Mouse (Mus musculus) kidney, postnatal 36 days (tissue): Measurements from ENCODE around the gene Nalcn.
"Not testable (repeated sequence)": the region's sequence is repeated elsewhere in the genome, so short reads cannot be mapped to it uniquely, and the experiment has no call there.

Experiments
- DNase-seq, 2 experiments: peaks; one replicate each; pipeline ENCODE4 v3.0.0; 2021 to 2022; ENCODE audit warnings: mixed read lengths in 2 of 2

Gene Nalcn

DNA sequence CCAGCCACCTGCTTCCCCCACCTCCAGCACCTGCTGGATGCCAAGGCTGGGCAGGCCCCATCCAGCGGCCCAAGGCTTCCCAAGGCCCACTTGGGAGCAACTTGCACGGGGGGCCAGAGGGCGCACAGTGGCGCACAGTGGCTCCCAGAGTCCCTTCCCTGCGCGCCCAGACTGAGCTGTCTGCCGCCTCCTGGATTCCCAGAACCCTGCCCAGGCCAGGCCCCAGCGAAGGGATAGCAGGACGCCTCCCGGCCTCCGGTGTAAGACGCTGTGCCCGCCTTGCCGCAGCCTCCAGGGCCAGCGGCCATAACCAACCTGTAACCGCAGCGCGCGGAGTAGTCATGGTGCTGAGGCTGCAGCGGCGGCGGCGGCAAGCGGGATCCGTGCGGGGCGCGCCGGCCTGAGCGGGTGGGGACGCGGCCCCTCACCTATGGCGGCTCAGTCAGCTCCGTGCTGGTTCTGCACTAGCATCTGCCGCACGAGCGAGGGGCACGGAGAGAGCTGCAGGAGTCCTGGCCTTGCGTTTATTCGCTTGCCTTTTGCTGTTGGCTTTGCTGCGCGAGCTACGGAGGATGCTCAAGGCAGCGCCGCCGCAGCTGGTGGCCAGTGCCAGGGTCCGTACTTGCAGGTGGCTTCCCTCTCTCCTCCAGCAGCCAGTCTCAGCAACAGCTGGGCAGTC is at the start of gene Nalcn:
Gene Nalcn (minus strand): TSS at position 644 of the 679 bp plus-strand sequence.
- no peak for DNase-seq

DNA sequence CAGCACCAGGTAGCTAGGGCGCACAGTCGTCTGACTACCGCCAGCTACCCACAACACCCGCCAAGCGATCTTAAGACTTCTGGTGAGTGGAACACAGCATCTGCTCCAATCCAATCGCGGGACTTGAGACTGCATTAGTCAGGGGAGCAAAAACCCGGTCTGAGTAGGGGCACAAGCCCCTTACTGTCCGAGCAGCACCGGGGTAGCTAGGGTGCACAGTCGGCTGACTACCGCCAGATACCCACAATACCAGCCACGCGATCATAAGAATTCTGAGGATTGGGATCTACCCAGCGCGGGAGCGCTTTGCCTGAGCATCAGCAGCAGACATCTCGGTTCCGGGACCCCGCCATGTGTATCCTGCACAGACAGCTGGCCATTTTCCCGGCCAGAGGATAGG is 44.1 kb upstream of the Nalcn start:
- not testable (repeated sequence) for DNase-seq

DNA sequence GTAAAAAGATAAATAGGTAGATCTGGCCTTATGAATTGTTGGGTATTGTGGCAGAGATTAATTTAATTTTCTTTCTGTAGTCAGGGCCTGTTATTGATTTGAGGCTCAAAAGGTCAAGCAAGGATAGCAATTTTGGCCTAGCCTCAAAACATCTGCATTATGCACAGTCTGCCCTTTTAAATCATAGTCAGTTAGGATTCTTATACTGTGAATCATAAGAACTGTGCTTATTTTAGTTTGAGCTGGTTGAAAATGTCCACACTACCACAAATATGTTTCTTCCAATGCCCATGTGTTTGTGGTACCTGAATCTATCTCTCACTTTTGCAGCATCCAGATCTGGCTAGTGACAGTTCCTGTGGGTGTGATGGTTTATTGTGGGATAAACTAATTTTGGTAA is 37.5 kb upstream of the Nalcn start:
- DNase-seq, result no peak

DNA sequence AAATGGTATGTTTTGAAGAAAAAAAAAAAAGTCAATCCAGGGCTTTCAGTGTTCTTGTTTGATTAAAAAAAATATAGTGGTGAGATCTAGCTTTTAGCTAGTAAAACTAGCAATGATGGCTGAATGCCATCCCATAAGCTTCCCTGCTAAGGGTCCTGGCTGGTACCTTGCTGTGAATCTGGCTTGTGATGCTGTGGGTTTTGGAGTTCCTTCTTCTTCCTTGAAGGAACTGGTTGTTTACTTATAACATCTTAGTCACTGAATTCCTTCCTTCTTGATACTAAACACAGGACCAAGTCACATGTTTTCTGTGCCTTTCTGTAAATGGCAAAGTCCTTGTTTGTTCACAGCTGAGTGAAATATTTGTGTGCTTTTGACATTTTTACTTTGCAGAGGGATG is 36.3 kb upstream of the Nalcn start:
- DNase-seq, result no peak

DNA sequence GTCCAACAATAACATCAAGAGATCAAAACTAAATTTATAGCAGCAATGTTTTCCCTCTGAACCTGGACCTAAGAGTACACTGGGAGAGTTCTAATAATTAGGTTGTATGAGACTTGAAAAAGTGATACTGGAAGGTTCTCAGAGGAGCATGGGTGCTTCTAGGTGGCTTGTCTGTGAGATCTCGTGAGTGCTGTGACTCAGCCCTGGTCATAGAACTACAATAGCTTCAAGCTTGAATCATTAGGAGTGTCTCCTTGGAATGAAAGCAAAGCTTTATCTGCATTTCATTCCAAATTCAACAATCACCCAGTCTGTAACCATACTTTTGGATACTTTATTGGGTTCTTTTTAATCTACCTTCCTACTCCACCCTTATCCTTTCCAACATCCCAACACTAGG is 35.4 kb upstream of the Nalcn start:
- no peak for DNase-seq

DNA sequence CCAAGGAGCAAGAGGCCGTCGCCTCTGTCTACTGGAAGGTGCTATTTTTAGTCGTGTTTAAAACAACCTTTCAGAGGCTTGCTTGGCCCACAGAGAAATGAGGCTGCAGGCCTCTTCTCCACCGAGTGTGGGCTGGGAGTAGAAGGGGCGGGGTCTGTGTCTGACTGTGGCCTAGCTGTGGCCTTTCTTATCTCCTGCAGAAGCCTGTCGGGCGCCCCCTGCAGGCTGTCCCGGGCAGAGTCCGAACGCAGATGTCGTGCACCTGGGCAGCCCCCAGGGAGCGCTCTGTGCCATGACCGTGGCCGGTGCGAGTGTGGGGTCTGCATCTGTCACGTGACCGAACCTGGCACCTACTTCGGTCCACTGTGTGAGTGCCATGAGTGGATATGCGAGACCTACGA is 34.1 kb upstream of the Nalcn start:
- peak; percentile 1 to 27 for DNase-seq

DNA sequence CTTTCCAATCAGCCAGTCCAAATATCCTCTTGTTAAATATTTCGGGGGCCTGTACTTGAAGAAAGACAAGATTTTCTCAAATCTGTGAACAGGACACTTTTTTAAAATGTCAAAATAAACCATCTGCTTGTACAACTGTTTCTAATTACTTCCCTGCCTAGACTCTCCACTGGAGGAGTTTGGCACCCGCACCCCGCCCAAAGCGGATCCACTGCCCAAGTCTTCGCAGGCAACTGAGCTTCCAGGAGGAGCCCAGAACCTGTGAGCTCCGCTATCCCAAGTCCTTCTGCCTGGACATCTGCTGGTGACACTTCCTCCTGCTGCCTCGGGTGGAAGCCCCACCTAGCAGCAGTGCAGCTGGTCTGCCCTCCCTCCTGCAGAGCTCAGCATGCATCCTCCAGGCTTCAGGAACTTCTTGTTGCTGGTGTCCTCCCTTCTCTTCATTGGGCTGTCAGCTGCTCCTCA is 33.0 kb upstream of the Nalcn start, which contains the start of gene Itgbl1:
Gene Itgbl1 (plus strand): TSS at position 51 of the 465 bp plus-strand sequence.
- DNase-seq, result no peak

DNA sequence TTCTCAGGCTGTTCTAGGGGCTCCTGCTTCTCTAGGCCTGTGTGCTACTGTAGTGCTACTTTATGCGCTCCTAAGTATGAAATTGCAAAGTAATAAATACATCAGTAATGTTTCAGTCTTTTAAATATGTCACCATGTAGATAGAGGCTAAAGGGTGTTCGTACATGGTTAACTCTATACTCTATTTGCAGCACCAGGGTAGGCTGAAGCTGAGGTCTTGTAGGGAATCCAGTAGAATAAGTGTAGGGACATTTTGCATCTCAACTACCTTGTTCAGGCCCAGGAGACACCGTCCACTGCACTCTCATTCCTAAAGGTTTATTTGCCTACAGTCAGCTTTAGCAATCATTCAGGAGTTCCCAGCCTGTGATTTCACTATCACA is 227 bp upstream of the Nalcn start:
- no peak for DNase-seq

DNA sequence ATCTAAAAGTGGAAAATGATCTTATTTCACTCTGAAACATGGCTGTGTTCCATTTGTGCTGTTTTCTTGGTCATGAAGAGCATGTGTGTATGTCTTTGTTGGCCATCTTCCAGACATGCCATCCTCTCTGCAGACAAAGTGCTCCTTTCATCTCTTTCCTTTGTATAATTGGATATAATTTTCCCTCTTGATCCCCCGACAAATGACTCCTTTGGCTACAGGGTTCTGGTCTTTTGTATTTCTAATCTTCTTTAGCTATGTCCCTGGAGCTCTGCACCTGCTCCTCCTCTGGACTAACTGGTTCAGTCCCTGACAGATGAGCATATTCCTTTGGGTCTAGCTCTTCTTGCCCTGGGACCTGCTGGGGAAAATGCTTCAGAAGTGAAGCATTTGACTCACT is 4.0 kb downstream of the Nalcn start:
- DNase-seq, result no peak

DNA sequence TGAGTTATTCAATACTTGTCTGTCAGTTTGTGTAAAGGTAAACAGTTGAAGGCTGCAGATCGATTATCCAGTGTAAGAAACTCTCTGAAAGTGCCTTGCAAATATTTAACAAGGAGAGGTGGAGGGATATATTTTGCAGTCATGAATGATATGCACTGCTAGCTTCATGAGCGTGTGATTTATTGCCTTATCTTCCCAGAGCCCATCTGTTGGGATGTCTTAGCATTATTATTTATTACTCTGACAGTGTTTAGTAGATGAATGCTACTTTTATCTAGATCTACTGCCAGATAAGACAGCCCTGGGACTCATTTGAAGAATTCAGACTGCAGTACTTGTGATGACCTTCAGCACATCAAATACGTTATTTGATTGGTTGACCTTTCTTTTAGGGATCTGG is 31.7 kb downstream of the Nalcn start:
- no peak for DNase-seq

DNA sequence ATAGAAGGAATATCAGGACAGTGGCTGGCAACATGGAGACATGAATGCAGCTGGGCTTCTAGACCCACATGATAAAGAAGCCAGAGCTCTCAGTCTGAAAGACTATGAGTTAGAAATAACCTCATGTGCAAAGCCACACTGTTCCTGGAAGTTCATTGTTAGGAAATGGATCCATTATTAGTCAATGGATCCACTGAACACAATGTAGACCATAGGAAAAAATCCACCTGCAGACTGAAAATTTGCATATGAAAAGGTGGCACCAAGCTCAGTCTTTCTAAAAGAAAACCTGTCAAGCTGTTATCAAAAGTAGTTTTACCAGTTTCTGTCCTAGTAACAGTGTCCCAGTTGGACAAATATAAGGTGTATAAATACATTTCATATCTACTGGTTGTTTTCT is 39.5 kb downstream of the Nalcn start:
- no peak for DNase-seq

DNA sequence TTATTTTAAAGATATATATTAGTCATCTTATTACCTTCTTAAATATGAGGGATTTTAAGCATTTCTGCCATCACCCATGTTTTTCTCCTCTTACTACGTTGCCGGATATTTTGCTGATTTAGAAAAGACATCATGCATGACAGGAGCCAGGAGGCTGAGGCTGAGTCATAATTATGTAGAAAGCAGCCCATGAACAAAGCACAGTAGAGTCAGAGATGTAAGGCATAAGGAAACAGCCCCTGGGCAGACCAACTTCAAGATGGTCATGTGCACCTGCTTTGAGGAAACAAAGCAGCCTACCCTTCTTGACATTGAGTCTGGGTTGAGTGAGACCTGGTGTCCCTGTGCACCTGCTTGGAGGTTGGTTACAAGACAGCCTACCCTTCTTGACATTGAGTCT is 44.5 kb downstream of the Nalcn start:
- no peak for DNase-seq

DNA sequence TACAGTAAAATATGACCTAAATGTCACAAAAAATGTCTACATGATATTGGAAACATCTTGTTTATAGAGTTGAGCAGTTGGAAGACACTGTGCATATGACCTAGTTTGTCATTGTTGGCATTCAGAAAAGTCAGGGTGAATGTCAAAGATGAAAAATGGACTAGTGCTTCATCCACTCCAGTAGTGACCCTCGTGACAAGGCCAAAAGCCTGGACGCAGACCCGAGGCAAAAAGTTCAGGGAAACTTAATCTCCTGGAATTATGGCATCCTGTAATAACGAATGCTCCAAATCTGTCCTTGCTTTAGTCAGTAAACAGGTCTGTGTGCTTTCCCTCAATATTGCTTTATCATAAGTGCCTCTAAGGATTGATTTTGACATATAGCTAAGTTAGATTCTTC is 51.6 kb downstream of the Nalcn start:
- no peak for DNase-seq

DNA sequence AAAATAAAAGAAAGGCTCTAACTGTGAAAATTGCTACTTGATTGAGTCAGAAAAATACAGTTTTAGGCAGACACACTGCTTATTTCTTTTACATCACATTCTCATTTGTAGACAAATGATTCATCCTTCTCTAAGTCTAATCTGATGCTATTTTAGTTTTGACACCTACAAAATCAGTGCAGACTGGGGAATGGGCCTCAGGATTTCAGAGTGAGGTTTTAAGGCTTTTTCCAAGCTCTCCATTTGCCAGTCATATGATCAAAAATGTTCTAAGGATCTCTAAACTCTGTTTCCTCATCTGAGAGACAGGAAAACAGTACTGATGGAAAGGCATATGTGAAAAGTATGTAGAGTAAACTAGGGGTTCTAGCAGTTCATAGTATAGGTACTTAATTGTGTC is 52.0 kb downstream of the Nalcn start:
- DNase-seq, result no peak

DNA sequence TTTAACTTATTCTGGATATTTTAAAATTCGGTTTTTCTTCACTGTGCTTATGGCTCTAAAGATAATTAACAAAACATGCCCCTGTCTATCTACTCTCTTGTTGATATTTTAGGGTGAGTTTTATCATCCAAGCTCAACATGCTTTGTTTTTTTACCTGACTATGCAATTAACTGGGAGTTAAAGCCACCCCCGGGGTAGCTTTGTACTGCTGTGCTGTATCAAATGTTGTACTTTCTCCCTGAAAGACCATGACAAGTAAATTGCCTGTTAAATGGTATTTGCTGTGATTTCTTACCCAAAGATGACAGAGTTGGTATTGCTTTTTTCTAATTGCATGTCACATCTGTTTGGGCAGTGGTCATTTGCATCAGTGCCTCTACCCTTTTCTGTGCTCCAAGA is 60.3 kb downstream of the Nalcn start:
- DNase-seq, result no peak

DNA sequence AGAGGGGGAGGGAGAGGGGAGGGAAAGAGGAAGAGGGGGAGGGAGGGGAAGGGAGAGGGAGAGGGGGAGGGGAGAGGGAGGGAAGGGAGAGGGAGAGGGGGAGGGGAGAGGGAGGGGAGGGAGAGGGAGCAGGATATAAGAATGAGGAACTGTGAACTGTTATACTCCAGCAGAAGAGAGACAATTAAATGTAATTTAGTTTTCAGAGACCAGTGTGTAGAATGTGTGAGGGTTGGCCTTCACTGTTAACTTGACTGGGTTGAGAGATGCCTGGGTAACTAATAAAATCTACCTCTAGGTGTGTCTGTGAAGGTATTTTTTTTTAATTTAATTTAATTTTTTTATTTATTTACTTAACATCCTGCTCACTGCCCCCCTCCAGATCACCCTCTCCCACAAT is 71.4 kb downstream of the Nalcn start:
- DNase-seq, result no peak

DNA sequence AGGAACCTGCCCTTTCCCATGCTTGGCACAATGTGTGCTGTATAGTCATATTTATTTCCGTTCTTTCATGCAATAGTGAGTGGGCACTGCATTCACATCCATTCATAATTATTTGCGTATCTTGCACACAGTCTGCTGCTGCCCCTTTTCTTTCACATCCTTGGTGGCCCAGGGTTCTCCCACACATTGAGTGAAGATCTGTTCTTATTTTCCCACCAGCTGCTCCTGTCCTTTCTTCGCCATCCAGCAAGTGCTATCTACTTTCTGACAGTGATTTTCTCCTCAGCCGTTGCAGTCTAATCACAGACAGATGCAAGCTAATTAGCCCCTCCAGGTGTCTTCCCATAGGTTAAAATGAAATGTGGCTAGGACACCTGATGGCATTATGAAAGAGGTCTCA is 72.0 kb downstream of the Nalcn start:
- no peak for DNase-seq

DNA sequence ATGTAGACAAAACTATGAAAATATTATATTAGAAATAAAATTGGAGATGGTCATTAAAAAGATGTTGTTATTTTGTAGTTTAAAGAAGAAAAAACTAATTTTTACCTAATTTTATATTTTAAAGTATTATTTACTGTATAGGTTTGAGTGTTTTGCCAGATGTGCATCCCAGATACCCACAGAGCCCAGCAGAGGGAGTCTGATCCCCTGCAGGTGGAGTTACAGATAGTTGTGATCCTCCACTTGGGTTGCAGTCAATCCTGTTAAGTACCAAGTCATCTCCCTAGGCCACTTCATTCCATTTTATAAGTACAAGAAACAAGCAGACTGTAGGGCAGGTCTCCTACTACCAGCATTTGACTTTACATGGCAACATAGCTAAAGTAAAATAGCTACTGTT is 84.6 kb downstream of the Nalcn start:
- DNase-seq, result no peak

DNA sequence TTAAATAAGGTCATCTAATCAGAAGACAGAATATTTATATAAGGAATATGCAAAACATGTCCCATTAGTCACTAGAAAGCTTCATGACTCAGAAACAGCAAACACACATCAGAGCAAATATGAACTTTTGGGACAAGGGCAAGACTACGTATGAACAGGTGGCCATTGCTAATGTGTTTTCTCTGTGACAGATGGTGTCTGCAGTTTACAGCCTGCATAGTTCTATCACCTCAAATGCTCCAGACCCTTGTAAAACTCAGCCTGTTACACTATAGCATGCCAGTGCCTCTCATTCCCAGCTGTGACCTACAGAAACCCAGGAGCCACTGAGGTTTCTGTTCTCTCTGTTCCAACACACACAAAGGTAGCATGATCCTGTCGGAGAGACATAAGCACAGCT is 91.3 kb downstream of the Nalcn start:
- DNase-seq, result no peak

DNA sequence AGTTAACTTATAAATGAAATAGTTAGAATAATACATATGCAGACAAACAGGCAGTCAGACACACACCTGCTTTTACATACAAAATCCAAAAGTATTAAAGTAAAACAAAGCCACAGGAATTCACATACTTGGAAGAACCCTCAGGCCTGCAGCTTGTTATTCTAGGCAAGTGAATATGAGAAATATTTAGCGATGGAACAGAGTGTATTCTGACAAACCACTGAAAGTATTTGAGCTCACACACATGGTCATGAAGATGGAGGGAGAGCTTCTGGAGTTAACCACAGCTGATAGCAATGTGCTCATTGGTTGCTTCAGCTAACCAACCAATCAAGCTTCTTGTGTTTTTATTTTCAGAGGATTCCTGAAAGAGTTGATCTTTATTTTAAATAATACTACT is 93.9 kb downstream of the Nalcn start:
- DNase-seq, result no peak

DNA sequence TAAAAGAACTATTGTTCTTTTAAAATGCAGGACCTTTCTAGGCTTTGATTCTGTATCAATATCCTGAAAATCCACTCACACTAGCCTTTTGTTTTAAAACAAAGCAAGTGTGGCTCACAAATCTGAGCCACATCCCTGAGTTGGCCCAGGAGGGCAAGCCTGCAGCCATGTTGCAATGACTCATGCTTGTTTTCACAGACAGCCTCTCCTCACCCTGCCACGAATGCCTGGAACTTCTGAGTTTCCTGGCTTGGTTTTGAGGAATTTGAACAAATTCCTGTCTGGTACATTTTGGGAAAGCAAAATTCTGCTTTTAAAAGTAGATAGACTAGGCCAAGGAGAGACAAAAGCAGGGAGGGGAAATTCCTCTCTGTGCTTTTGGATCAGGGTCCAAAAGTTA is 95.7 kb downstream of the Nalcn start:
- no peak for DNase-seq

DNA sequence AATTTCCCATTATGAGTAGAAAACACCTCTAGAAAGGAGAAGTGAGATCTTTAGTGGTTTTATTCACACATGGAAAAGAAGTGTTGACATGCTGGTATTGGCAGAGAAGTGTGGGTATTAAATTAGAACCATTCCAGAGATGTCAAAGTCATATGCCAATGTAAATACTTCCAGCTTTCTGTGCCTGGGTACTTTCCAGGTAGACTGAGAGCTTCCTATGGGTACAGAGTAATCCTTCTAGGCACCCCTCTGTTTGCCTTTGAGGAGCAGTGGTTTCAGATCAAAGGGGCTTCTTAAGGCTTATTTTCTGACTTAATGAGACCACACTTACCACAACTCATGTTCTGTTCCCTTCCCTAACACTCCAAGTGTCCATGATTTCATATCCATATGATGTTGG is 97.8 kb downstream of the Nalcn start:
- DNase-seq, result no peak

DNA sequence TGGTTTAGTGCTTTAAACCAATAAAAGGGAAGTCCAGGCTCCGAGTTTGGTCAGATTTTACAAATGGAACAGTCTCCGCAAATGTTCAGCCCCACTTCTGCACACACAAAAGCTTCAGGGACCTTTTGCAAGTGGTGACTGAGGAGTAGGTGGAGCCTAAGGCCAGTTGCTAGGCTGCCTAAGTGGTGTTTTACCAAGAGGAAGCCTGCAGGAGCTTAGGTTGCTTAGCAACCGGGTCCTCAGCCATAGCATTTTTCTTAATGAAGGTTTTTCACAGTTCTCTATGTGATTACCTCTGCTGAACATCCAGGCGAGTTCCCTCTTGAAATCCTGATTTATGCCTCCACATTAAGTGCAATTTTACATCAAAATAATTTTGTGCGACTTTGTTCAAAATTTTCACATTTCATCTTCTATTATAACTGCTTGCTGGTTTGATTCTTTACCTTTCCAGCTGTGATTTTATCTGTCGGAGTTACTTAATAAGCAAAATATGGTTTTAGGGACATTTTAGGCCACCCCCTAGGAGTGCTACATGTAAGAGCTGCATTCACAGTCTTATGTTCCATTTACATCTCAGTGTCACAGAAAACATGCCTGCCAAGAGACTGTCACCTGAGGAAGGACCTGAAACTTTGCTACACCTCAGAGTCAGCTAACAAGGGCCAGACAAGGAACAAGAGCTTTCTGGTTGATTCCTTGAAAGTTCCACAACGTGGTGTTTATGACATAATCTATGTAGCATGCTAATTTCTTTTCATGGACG is 113.4 kb downstream of the Nalcn start:
- DNase-seq, result no peak

DNA sequence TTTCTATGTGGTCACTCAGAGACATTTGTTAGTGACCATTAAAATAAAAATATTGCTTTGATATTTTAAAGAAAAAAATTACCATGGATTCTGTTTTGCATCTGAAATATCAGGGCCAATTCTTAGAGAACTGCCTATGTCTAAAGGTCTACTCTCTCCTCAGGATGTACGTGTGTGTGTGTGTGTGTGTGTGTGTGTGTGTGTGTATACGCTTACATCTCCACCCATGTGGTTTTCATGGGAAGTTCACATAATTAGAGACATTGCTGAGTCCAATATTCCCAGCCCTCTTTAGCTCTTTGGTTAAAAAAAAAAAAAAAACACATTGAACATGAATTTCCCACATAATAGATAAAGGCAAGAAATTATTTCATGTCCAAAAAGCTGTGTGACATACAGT is 114.0 kb downstream of the Nalcn start:
- no peak for DNase-seq

DNA sequence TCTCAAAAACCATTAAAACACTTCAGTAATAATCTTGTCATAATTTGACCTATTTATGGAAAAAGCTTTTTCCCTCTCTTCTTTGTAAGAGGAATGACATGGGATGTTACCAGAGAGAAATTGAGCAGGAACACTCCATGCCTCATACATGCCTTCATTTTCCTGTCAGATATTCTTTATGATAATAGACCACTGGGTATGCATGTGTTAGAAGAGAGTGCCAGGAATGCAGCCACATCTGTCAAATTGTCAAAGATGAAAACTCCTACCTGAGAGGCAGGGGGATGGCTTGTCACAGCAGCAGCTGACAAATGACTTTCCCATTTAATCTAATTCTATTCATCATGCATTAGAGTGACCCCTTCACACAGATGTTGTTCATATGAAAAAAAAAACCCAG is 131.4 kb downstream of the Nalcn start:
- DNase-seq, result no peak
